Mouse (Mus musculus): ENCODE measurements around the gene Hmgb1. TPM values are rescaled to one million over a fixed set of nuclear protein-coding genes. Genes with fewer than 3 reads are reported as not detected.

The Hmgb1 gene
- polyA plus RNA-seq, 1 experiment from 2014 or later = 2,020 TPM

DNA sequence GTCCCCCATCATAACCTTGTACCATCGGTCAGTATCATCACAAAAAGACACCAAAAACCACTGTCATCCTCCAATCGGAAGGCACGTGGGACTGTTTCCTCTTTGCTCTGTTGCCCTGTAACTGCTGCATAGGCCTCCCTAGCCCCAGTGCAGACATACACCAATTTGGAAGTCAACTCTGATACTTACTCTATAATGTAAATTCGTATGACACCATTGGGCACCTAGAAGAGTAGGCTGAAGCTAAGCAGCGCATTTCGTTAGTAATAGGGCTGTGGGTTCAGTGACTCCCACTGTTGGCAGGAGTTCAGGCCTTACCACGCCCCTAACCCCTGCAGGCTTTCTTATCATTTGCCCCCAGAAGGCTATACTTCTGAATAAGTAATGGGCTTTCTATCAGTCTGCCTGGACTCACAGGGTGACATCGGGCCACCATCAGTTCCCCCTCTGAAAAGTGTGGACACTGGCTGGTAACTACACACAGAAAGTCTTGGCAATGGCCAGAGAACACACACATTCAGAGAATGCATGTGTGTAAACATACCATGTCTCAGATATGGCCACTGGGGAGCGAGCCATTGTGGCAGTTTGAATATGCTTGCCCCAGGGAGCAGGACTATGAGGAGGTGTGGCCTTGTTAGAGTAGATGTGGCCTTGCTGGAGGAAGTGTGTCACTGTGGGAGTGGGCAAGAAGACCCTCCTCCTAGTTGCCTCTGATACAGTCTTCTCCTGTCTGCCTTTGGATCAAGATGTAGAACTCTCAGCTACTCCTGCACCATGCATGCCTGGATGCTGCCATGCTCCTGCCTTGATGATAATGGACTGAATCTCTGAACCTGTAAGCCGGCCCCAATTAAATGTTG, 97.7 kb downstream of the Hmgb1 start:
- no peaks in the 10 kb centered on the region for H3K9me3 ChIP-seq (ENCODE audit: control insufficient read depth, low read length)
- H3K4me3 ChIP-seq (ENCODE audit: low read depth, low read length) = no peak overlapping the region
- H3K9ac ChIP-seq (ENCODE audit: low read length) = no peak overlapping the region
- H3K36me3 ChIP-seq (ENCODE audit: control insufficient read depth, insufficient read depth, low read length) = no peaks in the 10 kb centered on the region
- 90% methylated on average over 10 of the region's 10 CpGs for WGBS
- DNase-seq (ENCODE audit: low spot score) (no peak), ATAC-seq (replicated peaks; ENCODE audit: low FRiP score) (no peak)
- no peaks in the 10 kb centered on the region for H3K4me1 ChIP-seq (replicated peaks; ENCODE audit: control insufficient read depth, insufficient read depth, low read length)
- no peaks in the 10 kb centered on the region for H3K27me3 ChIP-seq (ENCODE audit: control insufficient read depth, insufficient read depth, low read length)
- no peak overlapping the region for H3K27ac ChIP-seq (ENCODE audit: low read depth, low read length)
- no peak overlapping the region for H3K4me2 ChIP-seq (ENCODE audit: low read depth, low read length, severe bottlenecking)

DNA sequence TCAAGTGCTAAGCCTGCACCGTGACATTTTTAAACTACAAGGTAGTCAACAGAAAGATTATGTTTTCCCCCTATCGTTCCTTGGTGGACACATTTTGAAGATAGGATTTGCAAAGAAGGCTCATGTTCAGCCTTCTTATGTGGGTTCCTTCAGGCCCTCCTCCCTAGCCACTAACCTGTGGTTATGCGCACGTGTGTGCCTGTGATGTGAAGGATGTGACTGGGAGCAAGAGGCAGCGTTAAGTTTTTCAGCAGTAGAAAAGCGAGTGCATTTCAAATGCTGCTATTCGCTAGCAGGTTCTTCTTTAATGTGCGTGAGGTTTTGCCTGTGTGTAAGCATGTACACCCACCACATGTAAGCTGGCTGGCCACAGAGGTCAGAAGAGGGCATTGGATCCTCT, 103.8 kb downstream of the Hmgb1 start:
- H3K9me3 ChIP-seq (ENCODE audit: control insufficient read depth, low read length) = no peaks in the 10 kb centered on the region
- no peak for DNase-seq (ENCODE audit: low spot score)

DNA sequence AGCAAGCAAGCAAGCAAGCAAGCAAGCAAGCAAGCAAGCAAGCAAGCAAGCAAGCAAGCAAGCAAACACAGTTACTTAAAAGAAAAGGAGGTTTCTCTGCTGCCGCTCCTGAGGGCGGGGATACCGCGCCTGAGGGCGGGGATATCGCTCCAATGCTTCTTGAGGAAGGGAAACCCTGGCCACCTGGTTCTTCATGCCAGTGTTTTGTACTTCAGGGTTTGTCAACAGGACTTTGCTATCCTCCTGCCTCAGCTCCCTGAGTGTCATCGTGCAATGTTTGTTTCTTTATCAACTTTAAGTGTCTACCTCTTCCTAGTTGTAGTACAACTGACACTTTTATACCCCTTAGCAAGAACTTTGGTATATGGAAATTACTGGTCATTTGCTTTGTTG, 104.5 kb downstream of the Hmgb1 start:
- Histone ChIP-seq H3K36me3 (ENCODE audit: control insufficient read depth, insufficient read depth, low read length) (no peaks in the 10 kb centered on the region), H3K27me3 (ENCODE audit: control insufficient read depth, insufficient read depth, low read length) (no peaks in the 10 kb centered on the region), H3K9ac (ENCODE audit: low read length) (no peak overlapping the region), H3K4me2 (ENCODE audit: low read depth, low read length, severe bottlenecking) (no peak overlapping the region), H3K9me3 (ENCODE audit: control insufficient read depth, low read length) (no peaks in the 10 kb centered on the region), H3K4me3 (ENCODE audit: low read depth, low read length) (no peak overlapping the region), H3K4me1 (replicated peaks; ENCODE audit: control insufficient read depth, insufficient read depth, low read length) (no peaks in the 10 kb centered on the region), H3K27ac (ENCODE audit: low read depth, low read length) (no peak overlapping the region)
- DNase-seq (ENCODE audit: low spot score) = no peak
- no peak for ATAC-seq (replicated peaks; ENCODE audit: low FRiP score)
- 33% methylated on average over 7 of the region's 7 CpGs for WGBS

More for the DNA sequence above, 103.8 kb downstream of the Hmgb1 start:
- ATAC-seq (replicated peaks; ENCODE audit: low FRiP score) = no peak
- Histone ChIP-seq H3K4me2 (ENCODE audit: low read depth, low read length, severe bottlenecking) (no peak overlapping the region), H3K27me3 (ENCODE audit: control insufficient read depth, insufficient read depth, low read length) (no peaks in the 10 kb centered on the region), H3K9ac (ENCODE audit: low read length) (no peak overlapping the region), H3K4me1 (replicated peaks; ENCODE audit: control insufficient read depth, insufficient read depth, low read length) (no peaks in the 10 kb centered on the region), H3K27ac (ENCODE audit: low read depth, low read length) (no peak overlapping the region), H3K36me3 (ENCODE audit: control insufficient read depth, insufficient read depth, low read length) (no peaks in the 10 kb centered on the region), H3K4me3 (ENCODE audit: low read depth, low read length) (no peak overlapping the region)
- 97% methylated on average over 8 of the region's 8 CpGs for WGBS

DNA sequence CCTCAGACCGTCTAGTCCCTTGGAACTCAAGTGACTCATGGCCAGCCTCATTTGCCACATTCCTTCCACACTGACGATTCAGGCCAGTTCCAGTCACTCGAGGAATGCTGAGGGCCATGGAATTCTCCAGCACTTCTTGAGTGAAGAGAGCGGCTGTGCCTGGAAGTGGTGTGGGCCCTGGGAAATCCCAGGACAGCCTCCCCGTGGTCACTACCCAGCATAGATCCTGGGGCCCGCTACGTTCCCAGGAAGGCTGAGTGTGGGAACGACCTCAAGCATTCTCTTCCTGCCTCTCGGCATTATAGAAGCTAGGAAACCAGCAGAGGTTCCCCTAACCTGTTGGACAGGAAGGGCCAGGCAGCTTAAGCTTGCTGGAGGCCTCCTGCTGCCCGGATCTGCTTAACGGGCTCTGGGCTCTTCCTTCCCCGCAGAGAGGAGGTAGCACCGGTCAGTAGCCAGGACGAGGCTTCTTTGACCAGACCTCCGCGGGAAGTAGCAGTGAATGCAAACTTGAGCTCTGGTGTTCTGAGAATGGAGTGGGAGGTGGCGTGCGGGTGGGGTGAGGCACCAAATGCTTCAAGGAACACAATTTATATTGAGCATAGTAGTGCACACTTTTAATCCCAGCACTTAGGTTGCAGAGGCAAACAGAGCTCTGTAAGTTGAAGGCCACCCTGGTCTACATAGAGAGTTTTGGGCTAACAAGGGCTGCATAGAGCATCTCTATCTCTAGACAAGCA, 105.1 kb downstream of the Hmgb1 start:
- Histone ChIP-seq H3K36me3 (ENCODE audit: control insufficient read depth, insufficient read depth, low read length) (no peaks in the 10 kb centered on the region), H3K4me2 (ENCODE audit: low read depth, low read length, severe bottlenecking) (0 out of 2 replicates have a peak overlapping the region, but pooled peaks have one; percentile 8), H3K4me3 (ENCODE audit: low read depth, low read length) (no peak overlapping the region), H3K4me1 (replicated peaks; ENCODE audit: control insufficient read depth, insufficient read depth, low read length) (no peaks in the 10 kb centered on the region), H3K27ac (ENCODE audit: low read depth, low read length) (no peak overlapping the region), H3K27me3 (ENCODE audit: control insufficient read depth, insufficient read depth, low read length) (no peaks in the 10 kb centered on the region), H3K9ac (ENCODE audit: low read length) (no peak overlapping the region), H3K9me3 (ENCODE audit: control insufficient read depth, low read length) (no peaks in the 10 kb centered on the region)
- WGBS = 15% methylated on average over 18 of the region's 18 CpGs
- no peak for DNase-seq (ENCODE audit: low spot score)
- no peak for ATAC-seq (replicated peaks; ENCODE audit: low FRiP score)

DNA sequence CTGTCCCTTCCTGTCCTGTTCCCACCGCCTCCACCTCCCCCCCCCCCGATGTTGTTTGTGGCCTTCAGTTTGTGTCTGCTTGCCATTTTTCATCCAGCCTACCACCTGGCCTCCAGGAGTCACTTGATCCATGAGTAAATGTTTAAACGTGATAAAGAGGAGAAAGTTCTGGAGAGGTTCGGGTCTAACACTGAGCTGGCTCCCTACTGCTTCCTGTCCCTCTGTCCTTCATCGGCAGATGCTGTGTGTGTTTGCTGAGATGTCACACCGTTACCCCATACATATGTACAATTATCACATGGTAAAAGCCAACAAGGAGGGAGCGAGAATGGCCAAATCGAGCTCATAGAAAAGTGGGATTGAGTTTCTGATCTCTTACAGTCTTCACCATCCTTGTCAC, 107.2 kb downstream of the Hmgb1 start:
- WGBS = 84% methylated on average over 8 of the region's 8 CpGs
- H3K36me3 ChIP-seq (ENCODE audit: control insufficient read depth, insufficient read depth, low read length) = no peaks in the 10 kb centered on the region
- H3K27ac ChIP-seq (ENCODE audit: low read depth, low read length) = no peak overlapping the region
- H3K4me2 ChIP-seq (ENCODE audit: low read depth, low read length, severe bottlenecking) = no peak overlapping the region
- no peak overlapping the region for H3K4me3 ChIP-seq (ENCODE audit: low read depth, low read length)
- H3K27me3 ChIP-seq (ENCODE audit: control insufficient read depth, insufficient read depth, low read length) = no peaks in the 10 kb centered on the region
- ATAC-seq (replicated peaks; ENCODE audit: low FRiP score) (no peak), DNase-seq (ENCODE audit: low spot score) (no peak)
- no peaks in the 10 kb centered on the region for H3K4me1 ChIP-seq (replicated peaks; ENCODE audit: control insufficient read depth, insufficient read depth, low read length)
- H3K9ac ChIP-seq (ENCODE audit: low read length) = no peak overlapping the region
- H3K9me3 ChIP-seq (ENCODE audit: control insufficient read depth, low read length) = no peaks in the 10 kb centered on the region

DNA sequence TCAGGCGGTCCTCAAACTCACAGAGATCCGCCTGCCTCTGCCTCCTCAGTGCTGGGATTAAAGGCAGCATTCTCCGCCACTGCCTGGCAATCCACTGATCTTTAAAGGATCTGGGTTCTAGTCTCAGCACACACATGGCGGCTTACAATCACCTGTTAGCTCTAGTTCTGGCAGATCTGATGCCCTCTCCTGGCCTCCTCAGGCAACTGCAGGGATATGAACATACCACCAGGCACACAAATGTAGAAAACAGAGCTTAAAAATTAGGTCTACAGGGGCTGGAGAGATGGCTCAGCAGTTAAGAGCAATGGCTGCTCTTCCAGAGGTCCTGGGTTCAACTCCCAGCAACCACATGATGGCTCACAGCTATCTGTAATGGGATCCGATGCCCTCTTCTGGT, 112.7 kb downstream of the Hmgb1 start:
- 95% methylated on average over 5 of the region's 5 CpGs for WGBS
- Histone ChIP-seq H3K27ac (ENCODE audit: low read depth, low read length) (no peak overlapping the region), H3K9ac (ENCODE audit: low read length) (no peak overlapping the region), H3K4me1 (replicated peaks; ENCODE audit: control insufficient read depth, insufficient read depth, low read length) (no peaks in the 10 kb centered on the region), H3K4me2 (ENCODE audit: low read depth, low read length, severe bottlenecking) (no peak overlapping the region), H3K27me3 (ENCODE audit: control insufficient read depth, insufficient read depth, low read length) (no peaks in the 10 kb centered on the region), H3K4me3 (ENCODE audit: low read depth, low read length) (no peak overlapping the region), H3K9me3 (ENCODE audit: control insufficient read depth, low read length) (no peaks in the 10 kb centered on the region), H3K36me3 (ENCODE audit: control insufficient read depth, insufficient read depth, low read length) (no peaks in the 10 kb centered on the region)
- ATAC-seq (replicated peaks; ENCODE audit: low FRiP score) (no peak), DNase-seq (ENCODE audit: low spot score) (no peak)

DNA sequence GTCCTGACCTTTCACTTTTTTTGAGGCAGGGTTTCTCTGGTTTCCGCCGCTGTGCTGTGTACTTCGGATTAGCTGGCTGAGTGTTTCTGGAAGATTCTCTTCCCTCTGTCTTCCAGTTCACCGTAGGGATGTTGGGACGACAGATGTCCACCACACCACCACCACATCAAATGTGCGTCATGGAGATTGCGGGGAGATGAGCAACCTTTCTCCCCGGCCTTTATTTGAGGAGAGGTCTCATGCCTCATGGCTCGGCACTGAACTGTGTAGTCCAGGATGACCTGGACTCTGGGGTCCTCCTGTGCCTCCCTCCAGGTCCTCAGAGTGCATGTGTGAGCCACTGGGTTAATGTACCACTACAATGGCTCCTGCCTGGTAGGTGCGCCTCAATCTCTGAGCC, 115.5 kb downstream of the Hmgb1 start:
- Histone ChIP-seq H3K27ac (ENCODE audit: low read depth, low read length) (no peak overlapping the region), H3K4me2 (ENCODE audit: low read depth, low read length, severe bottlenecking) (no peak overlapping the region), H3K4me1 (replicated peaks; ENCODE audit: control insufficient read depth, insufficient read depth, low read length) (no peaks in the 10 kb centered on the region), H3K9ac (ENCODE audit: low read length) (no peak overlapping the region), H3K36me3 (ENCODE audit: control insufficient read depth, insufficient read depth, low read length) (no peaks in the 10 kb centered on the region), H3K4me3 (ENCODE audit: low read depth, low read length) (no peak overlapping the region), H3K27me3 (ENCODE audit: control insufficient read depth, insufficient read depth, low read length) (no peaks in the 10 kb centered on the region), H3K9me3 (ENCODE audit: control insufficient read depth, low read length) (no peaks in the 10 kb centered on the region)
- ATAC-seq (replicated peaks; ENCODE audit: low FRiP score) (no peak), DNase-seq (ENCODE audit: low spot score) (no peak)
- WGBS = 97% methylated on average over 10 of the region's 10 CpGs

DNA sequence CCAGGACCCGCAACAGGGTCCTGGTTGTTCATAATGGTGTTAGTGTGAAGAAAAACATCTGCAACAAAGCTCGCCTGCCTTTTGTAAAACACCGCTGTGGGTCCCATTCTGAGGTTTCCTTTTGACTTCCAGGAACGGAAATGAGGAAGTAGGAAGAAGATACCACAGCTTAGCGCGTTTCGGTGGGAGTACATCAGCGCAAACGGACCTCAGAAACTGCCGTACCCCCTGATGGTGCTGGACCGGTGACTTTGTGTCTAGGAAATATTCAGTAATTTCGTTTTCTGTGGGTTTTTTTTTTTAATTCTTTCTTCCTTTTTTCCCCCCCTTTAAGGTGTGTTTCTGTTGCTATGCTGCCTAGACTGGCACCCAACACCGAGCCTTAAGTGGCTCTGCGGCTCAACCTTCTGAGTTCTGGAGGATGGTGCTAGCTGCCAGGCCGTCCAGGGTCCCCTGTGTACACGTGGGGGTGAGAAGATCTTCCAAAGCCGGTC, 116.0 kb downstream of the Hmgb1 start:
- Histone ChIP-seq H3K4me2 (ENCODE audit: low read depth, low read length, severe bottlenecking) (no peak overlapping the region), H3K4me3 (ENCODE audit: low read depth, low read length) (no peak overlapping the region), H3K9me3 (ENCODE audit: control insufficient read depth, low read length) (no peaks in the 10 kb centered on the region), H3K27me3 (ENCODE audit: control insufficient read depth, insufficient read depth, low read length) (no peaks in the 10 kb centered on the region), H3K36me3 (ENCODE audit: control insufficient read depth, insufficient read depth, low read length) (no peaks in the 10 kb centered on the region), H3K4me1 (replicated peaks; ENCODE audit: control insufficient read depth, insufficient read depth, low read length) (no peaks in the 10 kb centered on the region), H3K27ac (ENCODE audit: low read depth, low read length) (no peak overlapping the region), H3K9ac (ENCODE audit: low read length) (no peak overlapping the region)
- ATAC-seq (replicated peaks; ENCODE audit: low FRiP score) (no peak), DNase-seq (ENCODE audit: low spot score) (no peak)
- 88% methylated on average over 17 of the region's 17 CpGs for WGBS
